Mouse (Mus musculus): Measurements from ENCODE around the gene Abcg5. TPM values are rescaled to one million over a fixed set of nuclear protein-coding genes. Genes with fewer than 3 reads are reported as not detected.

Gene Abcg5
- polyA plus RNA-seq, 1 experiment, result not detected

DNA sequence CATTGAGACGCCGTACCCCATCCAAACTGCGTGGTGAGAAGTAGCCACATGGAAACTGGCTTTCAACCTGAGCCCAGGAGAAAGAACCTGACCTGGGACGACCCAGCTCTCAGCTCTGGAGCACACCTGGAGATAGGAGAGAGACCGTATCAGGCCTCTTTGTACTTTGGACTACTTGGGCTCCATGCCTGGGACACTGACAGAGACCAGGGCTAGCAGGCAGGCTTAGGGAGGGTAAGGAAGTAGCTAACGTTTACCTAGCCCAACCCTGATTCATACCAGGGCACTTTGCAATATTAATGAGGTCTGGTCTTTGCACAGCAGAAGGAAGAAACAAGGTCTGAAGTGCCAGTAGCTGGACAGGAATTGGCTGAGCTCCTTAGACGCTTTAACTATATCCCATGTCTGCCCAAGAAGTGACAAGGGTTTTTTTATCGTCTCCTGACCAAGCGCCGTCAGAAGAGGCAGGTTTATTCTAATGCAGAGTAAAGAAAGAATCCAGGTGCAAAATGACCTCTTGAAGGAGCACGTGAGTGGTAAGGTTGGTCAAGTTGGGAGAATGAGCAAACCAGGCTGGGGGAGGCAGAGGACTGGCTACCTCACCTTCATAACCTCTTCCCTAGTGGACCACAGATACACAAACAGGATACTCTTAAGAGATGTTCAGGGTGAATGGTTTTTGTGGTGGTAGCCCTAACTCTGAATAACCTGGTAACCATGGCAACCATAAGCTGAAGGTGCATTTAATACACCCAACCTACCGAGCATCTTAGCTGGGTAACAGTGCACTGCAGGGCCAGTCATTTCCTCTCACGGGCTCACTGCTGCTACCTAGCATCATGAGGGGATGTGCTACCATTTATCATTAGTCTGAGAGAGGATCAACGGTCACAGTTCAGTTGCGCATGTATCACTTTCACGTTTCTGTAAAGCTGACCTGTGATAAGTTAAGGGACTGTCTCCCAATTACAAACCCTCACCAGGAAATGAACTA lies 10.1 kb downstream of the Abcg5 start:
- Histone ChIP-seq H3K4me1 (ENCODE audit: control insufficient read depth, insufficient read depth, low read length) (no peaks in the 10 kb centered on the region; the same call in 1 of the 2 replicates), H3K4me3 (ENCODE audit: insufficient read depth, low read length) (no peak overlapping the region), H3K27ac (ENCODE audit: insufficient read depth, low read depth, low read length) (no peak overlapping the region)
- TF ChIP-seq CTCF (IDR thresholded peaks at IDR 0.05; ENCODE audit: low read depth, low read length) (no peak), POLR2A (IDR thresholded peaks at IDR 0.05; ENCODE audit: borderline replicate concordance, low read depth, low read length) (no peak)

GRCm38 (mm10) chr17:84667848-84668247 lies 15.0 kb downstream of the Abcg5 start:
- H3K4me1 ChIP-seq (ENCODE audit: control insufficient read depth, insufficient read depth, low read length), result no peaks in the 10 kb centered on the region
- TF ChIP-seq CTCF (IDR thresholded peaks at IDR 0.05; ENCODE audit: low read depth, low read length) (no peak), POLR2A (IDR thresholded peaks at IDR 0.05; ENCODE audit: borderline replicate concordance, low read depth, low read length) (no peak)
- no peak overlapping the region for H3K27ac ChIP-seq (ENCODE audit: insufficient read depth, low read depth, low read length)
- H3K4me3 ChIP-seq (ENCODE audit: insufficient read depth, low read length), result no peak overlapping the region

GRCm38 (mm10) chr17:84665691-84666090 lies 17.1 kb downstream of the Abcg5 start:
- TF ChIP-seq POLR2A (IDR thresholded peaks at IDR 0.05; ENCODE audit: borderline replicate concordance, low read depth, low read length) (no peak), CTCF (IDR thresholded peaks at IDR 0.05; ENCODE audit: low read depth, low read length) (no peak)
- Histone ChIP-seq H3K27ac (ENCODE audit: insufficient read depth, low read depth, low read length) (no peak overlapping the region), H3K4me3 (ENCODE audit: insufficient read depth, low read length) (no peak overlapping the region), H3K4me1 (ENCODE audit: control insufficient read depth, insufficient read depth, low read length) (no peaks in the 10 kb centered on the region)

DNA sequence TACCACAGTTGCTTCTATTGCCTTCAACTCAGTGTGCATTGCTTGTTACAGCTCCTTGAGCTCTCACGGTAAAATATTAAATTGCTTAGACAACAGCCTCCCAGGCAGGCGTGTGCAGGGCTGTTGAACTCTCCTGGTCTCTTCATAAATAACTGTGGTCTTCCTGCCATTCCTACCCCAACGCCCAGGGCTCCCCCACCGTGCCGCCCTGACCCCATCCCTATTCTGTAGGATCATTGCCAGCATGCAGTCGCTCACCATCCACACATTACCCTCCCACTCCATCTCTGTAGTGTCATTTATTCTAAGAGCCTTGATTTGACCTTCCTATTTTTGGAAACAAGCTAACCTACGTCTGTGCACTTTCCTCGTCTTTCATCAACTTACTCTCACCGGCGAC lies 17.8 kb downstream of the Abcg5 start:
- H3K4me1 ChIP-seq (ENCODE audit: control insufficient read depth, insufficient read depth, low read length), result no peaks in the 10 kb centered on the region
- TF ChIP-seq CTCF (IDR thresholded peaks at IDR 0.05; ENCODE audit: low read depth, low read length) (no peak), POLR2A (IDR thresholded peaks at IDR 0.05; ENCODE audit: borderline replicate concordance, low read depth, low read length) (no peak)
- H3K4me3 ChIP-seq (ENCODE audit: insufficient read depth, low read length), result no peak overlapping the region
- no peak overlapping the region for H3K27ac ChIP-seq (ENCODE audit: insufficient read depth, low read depth, low read length)

- TF ChIP-seq CTCF (IDR thresholded peaks at IDR 0.05; ENCODE audit: low read depth, low read length) (no peak), POLR2A (IDR thresholded peaks at IDR 0.05; ENCODE audit: borderline replicate concordance, low read depth, low read length) (no peak)
- Histone ChIP-seq H3K27ac (ENCODE audit: insufficient read depth, low read depth, low read length) (no peak overlapping the region), H3K4me3 (ENCODE audit: insufficient read depth, low read length) (no peak overlapping the region), H3K4me1 (ENCODE audit: control insufficient read depth, insufficient read depth, low read length) (no peaks in the 10 kb centered on the region)
Observed at GRCm38 (mm10) chr17:84658951-84659350, 23.9 kb downstream of the Abcg5 start.

GRCm38 (mm10) chr17:84658195-84658594 lies 24.6 kb downstream of the Abcg5 start:
- Histone ChIP-seq H3K4me1 (ENCODE audit: control insufficient read depth, insufficient read depth, low read length) (no peaks in the 10 kb centered on the region), H3K4me3 (ENCODE audit: insufficient read depth, low read length) (no peak overlapping the region), H3K27ac (ENCODE audit: insufficient read depth, low read depth, low read length) (no peak overlapping the region)
- TF ChIP-seq CTCF (IDR thresholded peaks at IDR 0.05; ENCODE audit: low read depth, low read length), result no peak
- TF ChIP-seq POLR2A (IDR thresholded peaks at IDR 0.05; ENCODE audit: borderline replicate concordance, low read depth, low read length), result no peak

- H3K4me3 ChIP-seq (ENCODE audit: insufficient read depth, low read length), result no peak overlapping the region
- no peaks in the 10 kb centered on the region for H3K4me1 ChIP-seq (ENCODE audit: control insufficient read depth, insufficient read depth, low read length)
- no peak overlapping the region for H3K27ac ChIP-seq (ENCODE audit: insufficient read depth, low read depth, low read length)
- no peak for TF ChIP-seq POLR2A (IDR thresholded peaks at IDR 0.05; ENCODE audit: borderline replicate concordance, low read depth, low read length)
- TF ChIP-seq CTCF (IDR thresholded peaks at IDR 0.05; ENCODE audit: low read depth, low read length), result no peak
Observed at GRCm38 (mm10) chr17:84657782-84658181, 25.0 kb downstream of the Abcg5 start.

DNA sequence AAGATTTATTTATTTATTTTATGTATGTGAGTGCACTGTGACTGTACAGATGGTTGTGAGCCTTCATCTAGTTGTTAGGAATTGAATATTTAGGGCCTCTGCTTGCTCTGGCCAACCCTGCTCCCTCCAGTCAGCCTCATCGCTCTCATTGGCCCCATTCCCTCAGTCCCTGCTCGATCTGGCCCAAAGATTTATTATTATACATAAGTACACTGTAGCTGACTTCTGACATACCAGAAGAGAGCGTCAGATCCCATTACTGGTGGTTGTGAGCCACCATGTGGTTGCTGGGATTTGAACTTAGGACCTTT lies 25.4 kb downstream of the Abcg5 start:
- TF ChIP-seq CTCF (IDR thresholded peaks at IDR 0.05; ENCODE audit: low read depth, low read length) (no peak), POLR2A (IDR thresholded peaks at IDR 0.05; ENCODE audit: borderline replicate concordance, low read depth, low read length) (no peak)

DNA sequence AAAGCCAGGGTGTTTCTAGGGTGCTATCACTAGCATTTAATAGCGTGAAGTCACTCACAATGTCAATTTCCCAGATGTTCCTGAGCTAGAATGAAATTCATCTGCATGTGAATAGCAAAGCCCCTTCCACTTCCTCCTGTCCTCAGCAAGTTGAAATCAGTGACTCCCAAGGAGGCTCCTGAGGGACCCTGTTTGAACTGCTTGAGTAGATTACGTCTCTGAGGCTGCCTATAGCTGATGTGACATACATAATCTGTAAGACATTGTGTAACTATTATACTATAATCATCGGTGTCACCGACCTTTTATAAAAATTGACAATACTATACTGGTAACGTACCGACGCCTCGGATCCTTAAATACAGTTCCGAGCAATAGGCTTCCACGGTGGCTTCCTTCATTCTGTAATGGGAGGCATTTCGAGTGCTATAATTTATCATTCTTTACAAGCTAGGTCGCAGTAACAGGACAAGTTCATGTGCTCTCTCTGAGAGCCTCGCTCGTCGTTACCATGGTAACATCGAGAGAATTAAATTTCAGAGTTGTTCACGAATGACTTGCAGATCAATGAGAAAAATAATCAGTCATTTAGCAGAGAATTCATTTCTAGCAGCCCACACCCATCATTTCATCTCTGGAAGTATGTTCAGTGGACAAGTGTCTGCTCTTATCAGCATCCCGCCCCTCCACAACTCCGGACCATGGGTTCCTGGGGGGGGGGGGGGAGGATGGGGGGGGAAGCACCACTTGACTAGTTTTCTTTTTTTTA lies 26.0 kb downstream of the Abcg5 start:
- no peak for TF ChIP-seq CTCF (IDR thresholded peaks at IDR 0.05; ENCODE audit: low read depth, low read length)
- no peak for TF ChIP-seq POLR2A (IDR thresholded peaks at IDR 0.05; ENCODE audit: borderline replicate concordance, low read depth, low read length)
- Histone ChIP-seq H3K27ac (ENCODE audit: insufficient read depth, low read depth, low read length) (no peak overlapping the region), H3K4me1 (ENCODE audit: control insufficient read depth, insufficient read depth, low read length) (no peaks in the 10 kb centered on the region), H3K4me3 (ENCODE audit: insufficient read depth, low read length) (no peak overlapping the region)

More for the DNA sequence above, 25.4 kb downstream of the Abcg5 start:
- Histone ChIP-seq H3K27ac (ENCODE audit: insufficient read depth, low read depth, low read length) (no peak overlapping the region), H3K4me1 (ENCODE audit: control insufficient read depth, insufficient read depth, low read length) (no peaks in the 10 kb centered on the region), H3K4me3 (ENCODE audit: insufficient read depth, low read length) (no peak overlapping the region)

DNA sequence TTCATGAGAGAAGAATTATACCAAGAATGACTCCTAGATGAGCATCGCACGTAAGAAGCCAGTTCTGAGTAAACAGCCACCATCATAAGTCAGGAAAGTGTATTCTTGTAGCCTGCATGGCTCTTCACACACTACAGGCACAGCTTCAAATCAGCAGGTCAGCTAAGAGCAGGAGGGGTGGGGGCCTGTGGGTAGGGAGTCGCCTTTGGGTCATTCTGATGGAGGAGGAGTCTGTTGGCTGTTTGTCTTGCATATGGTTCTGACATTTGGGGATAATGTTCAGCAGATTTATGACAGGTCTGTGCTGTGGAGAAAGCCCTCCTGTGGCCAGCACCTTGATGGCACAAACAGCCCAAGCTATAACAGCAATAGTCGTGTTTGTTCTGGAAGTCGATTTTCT lies 26.6 kb downstream of the Abcg5 start:
- TF ChIP-seq CTCF (IDR thresholded peaks at IDR 0.05; ENCODE audit: low read depth, low read length) (no peak), POLR2A (IDR thresholded peaks at IDR 0.05; ENCODE audit: borderline replicate concordance, low read depth, low read length) (no peak)
- Histone ChIP-seq H3K4me3 (ENCODE audit: insufficient read depth, low read length) (no peak overlapping the region), H3K4me1 (ENCODE audit: control insufficient read depth, insufficient read depth, low read length) (no peaks in the 10 kb centered on the region), H3K27ac (ENCODE audit: insufficient read depth, low read depth, low read length) (no peak overlapping the region)
